Mouse (Mus musculus): ENCODE measurements at regions not wholly inside any gene's neighbourhood (a gene's known extent, or its start where the extent isn't known, plus 50 kb on each side); places are given as distances from the start of the nearest gene placed in this dataset.

DNA sequence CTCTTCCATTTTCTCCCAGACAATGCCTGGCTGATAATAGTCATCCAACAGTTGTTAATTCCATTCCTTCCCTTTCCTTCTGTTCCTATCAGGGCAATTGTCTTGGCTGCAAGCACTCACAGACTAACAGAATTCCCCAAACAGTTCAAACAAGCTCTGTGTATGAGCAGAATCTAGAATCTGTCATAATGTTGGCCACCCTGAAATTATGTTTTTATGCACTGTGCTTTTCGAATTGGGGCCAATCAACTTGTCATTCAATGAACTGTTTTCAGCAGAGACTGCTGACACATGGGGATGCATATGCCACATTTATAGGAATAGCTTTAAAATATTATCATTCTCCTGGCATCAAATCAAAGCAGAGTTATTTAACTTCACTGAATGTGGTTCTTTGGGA, 235.8 kb upstream of the Tmtc4 start:
- H3K4me1 ChIP-seq (ENCODE audit: control insufficient read depth in 2 of 2, insufficient read depth in 2 of 2, low read length in 2 of 2, poor library complexity in 1 of 2): no peaks in the 10 kb centered on the region
- in situ Hi-C loops (cut with MboI; ENCODE audit: low sequenced_read_pairs in 2 of 2, unreplicated experiment in 2 of 2): no loop called here
- DNase-seq (ENCODE audit: low read depth, low spot score): no peak
- no peaks in the 10 kb centered on the region for H3K9me3 ChIP-seq (ENCODE audit: control insufficient read depth, insufficient read depth, low read depth, low read length)
- no peak overlapping the region for H3K9ac ChIP-seq (ENCODE audit: insufficient read depth, low read depth, low read length, poor library complexity, severe bottlenecking)
- H3K27ac ChIP-seq (ENCODE audit: insufficient read depth, low read depth, low read length, poor library complexity, severe bottlenecking): no peak overlapping the region
- H3K36me3 ChIP-seq (ENCODE audit: control insufficient read depth, insufficient read depth, low read length, poor library complexity, severe bottlenecking): no peaks in the 10 kb centered on the region
- no peak overlapping the region for H3K4me3 ChIP-seq (ENCODE audit: insufficient read depth in 1 of 2, low read depth in 1 of 2, low read length in 2 of 2, poor library complexity in 1 of 2, severe bottlenecking in 1 of 2)
- TF ChIP-seq ZC3H11A (IDR thresholded peaks at IDR 0.05; ENCODE audit: borderline replicate concordance, low read depth, low read length): no peak
- TF ChIP-seq HCFC1 (IDR thresholded peaks at IDR 0.05; ENCODE audit: borderline replicate concordance, insufficient read depth, low read length): no peak

DNA sequence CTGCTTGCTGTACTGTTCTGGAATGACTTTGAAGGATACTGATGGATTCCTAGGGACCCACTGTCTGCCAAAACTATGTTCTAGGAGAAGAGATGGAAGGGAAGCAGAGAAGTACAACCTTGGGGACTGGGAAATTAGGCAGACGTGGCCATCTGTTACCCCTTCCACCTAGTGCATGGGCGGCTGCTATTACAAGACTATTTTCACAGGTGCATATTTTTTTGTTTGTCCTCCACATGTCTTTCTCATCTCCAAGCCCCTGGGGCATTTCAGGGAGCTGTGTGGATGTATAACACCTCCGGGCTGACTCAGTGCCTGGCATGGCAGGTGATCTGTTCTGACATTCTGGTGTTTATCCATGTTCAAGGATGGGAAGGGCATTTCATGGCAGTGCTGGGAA, 226.4 kb upstream of the Tmtc4 start:
- in situ Hi-C loops (cut with MboI; ENCODE audit: low sequenced_read_pairs in 2 of 2, unreplicated experiment in 2 of 2): no loop called here
- H3K36me3 ChIP-seq (ENCODE audit: control insufficient read depth, insufficient read depth, low read length, poor library complexity, severe bottlenecking): no peaks in the 10 kb centered on the region

DNA sequence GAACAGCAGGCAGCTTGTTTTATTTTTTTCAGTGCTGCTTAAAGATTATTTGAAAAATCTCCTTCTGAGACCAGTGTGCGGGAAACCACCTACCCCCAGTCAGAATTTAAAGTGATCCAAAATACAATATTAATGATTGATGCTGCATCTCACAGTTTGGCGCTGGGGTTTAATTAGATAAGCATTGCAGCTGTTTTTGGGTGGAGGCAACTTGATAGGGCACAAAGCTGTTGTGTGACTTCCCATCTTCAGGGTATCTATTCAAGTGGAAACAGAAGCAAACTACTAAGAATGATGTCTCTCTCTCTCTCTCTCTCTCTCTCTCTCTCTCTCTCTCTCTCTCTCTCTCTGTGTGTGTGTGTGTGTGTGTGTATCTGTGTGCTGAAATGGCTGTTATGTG, 219.0 kb upstream of the Tmtc4 start:
- no peak overlapping the region for H3K9ac ChIP-seq (ENCODE audit: insufficient read depth, low read depth, low read length, poor library complexity, severe bottlenecking)
- H3K9me3 ChIP-seq (ENCODE audit: control insufficient read depth, insufficient read depth, low read depth, low read length): no peaks in the 10 kb centered on the region
- TF ChIP-seq ZNF384 (IDR thresholded peaks at IDR 0.05; ENCODE audit: low read depth, low read length): no peak
- no peak for TF ChIP-seq MAFK (IDR thresholded peaks at IDR 0.05; ENCODE audit: insufficient read depth, low read depth, low read length)
- TF ChIP-seq CHD2 (IDR thresholded peaks at IDR 0.05; ENCODE audit: low read depth, low read length): no peak
- no peak for TF ChIP-seq HCFC1 (IDR thresholded peaks at IDR 0.05; ENCODE audit: borderline replicate concordance, insufficient read depth, low read length)
- TF ChIP-seq ZC3H11A (IDR thresholded peaks at IDR 0.05; ENCODE audit: borderline replicate concordance, low read depth, low read length): no peak
- in situ Hi-C loops (cut with MboI; ENCODE audit: low sequenced_read_pairs in 2 of 2, unreplicated experiment in 2 of 2): no loop called here
- H3K4me3 ChIP-seq (ENCODE audit: insufficient read depth in 1 of 2, low read depth in 1 of 2, low read length in 2 of 2, poor library complexity in 1 of 2, severe bottlenecking in 1 of 2): no peak overlapping the region
- no peak overlapping the region for H3K27ac ChIP-seq (ENCODE audit: insufficient read depth, low read depth, low read length, poor library complexity, severe bottlenecking)
- H3K4me1 ChIP-seq (ENCODE audit: control insufficient read depth in 2 of 2, insufficient read depth in 2 of 2, low read length in 2 of 2, poor library complexity in 1 of 2): no peaks in the 10 kb centered on the region
- no peak for DNase-seq (ENCODE audit: low read depth, low spot score)
- no peaks in the 10 kb centered on the region for H3K36me3 ChIP-seq (ENCODE audit: control insufficient read depth, insufficient read depth, low read length, poor library complexity, severe bottlenecking)

More for the DNA sequence above, 226.4 kb upstream of the Tmtc4 start:
- H3K27ac ChIP-seq (ENCODE audit: insufficient read depth, low read depth, low read length, poor library complexity, severe bottlenecking): no peak overlapping the region
- no peaks in the 10 kb centered on the region for H3K9me3 ChIP-seq (ENCODE audit: control insufficient read depth, insufficient read depth, low read depth, low read length)
- H3K9ac ChIP-seq (ENCODE audit: insufficient read depth, low read depth, low read length, poor library complexity, severe bottlenecking): no peak overlapping the region
- TF ChIP-seq ZNF384 (IDR thresholded peaks at IDR 0.05; ENCODE audit: low read depth, low read length) (no peak), ZC3H11A (IDR thresholded peaks at IDR 0.05; ENCODE audit: borderline replicate concordance, low read depth, low read length) (no peak)
- H3K4me1 ChIP-seq (ENCODE audit: control insufficient read depth in 2 of 2, insufficient read depth in 2 of 2, low read length in 2 of 2, poor library complexity in 1 of 2): no peaks in the 10 kb centered on the region
- DNase-seq (ENCODE audit: low read depth, low spot score): no peak
- H3K4me3 ChIP-seq (ENCODE audit: insufficient read depth in 1 of 2, low read depth in 1 of 2, low read length in 2 of 2, poor library complexity in 1 of 2, severe bottlenecking in 1 of 2): no peak overlapping the region

DNA sequence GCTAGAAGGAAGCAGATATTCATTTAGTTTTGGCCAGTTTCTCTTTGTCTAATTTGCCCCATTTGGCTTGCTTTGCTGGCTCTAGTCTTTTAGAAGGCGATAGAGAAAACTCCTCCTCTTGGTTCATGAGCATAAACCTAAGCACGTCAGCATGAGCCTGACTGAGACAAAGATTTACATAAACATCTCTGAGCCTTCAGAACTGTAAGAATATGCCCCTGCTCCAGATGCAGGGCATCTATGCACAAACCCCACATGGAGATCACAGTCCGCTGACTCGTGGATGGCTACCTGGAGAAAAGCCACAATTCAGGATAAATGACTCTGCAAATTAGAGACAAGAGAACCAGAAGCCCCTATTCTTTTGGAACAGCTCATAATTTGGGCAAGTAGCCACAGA, 218.5 kb upstream of the Tmtc4 start:
- TF ChIP-seq HCFC1 (IDR thresholded peaks at IDR 0.05; ENCODE audit: borderline replicate concordance, insufficient read depth, low read length) (no peak), CHD2 (IDR thresholded peaks at IDR 0.05; ENCODE audit: low read depth, low read length) (no peak), ZC3H11A (IDR thresholded peaks at IDR 0.05; ENCODE audit: borderline replicate concordance, low read depth, low read length) (no peak), MAFK (IDR thresholded peaks at IDR 0.05; ENCODE audit: insufficient read depth, low read depth, low read length) (no peak), ZNF384 (IDR thresholded peaks at IDR 0.05; ENCODE audit: low read depth, low read length) (no peak)
- no peak for DNase-seq (ENCODE audit: low read depth, low spot score)
- no peak overlapping the region for H3K4me3 ChIP-seq (ENCODE audit: insufficient read depth in 1 of 2, low read depth in 1 of 2, low read length in 2 of 2, poor library complexity in 1 of 2, severe bottlenecking in 1 of 2)
- no peaks in the 10 kb centered on the region for H3K36me3 ChIP-seq (ENCODE audit: control insufficient read depth, insufficient read depth, low read length, poor library complexity, severe bottlenecking)
- no peaks in the 10 kb centered on the region for H3K4me1 ChIP-seq (ENCODE audit: control insufficient read depth in 2 of 2, insufficient read depth in 2 of 2, low read length in 2 of 2, poor library complexity in 1 of 2)
- in situ Hi-C loops (cut with MboI; ENCODE audit: low sequenced_read_pairs in 2 of 2, unreplicated experiment in 2 of 2): no loop called here
- H3K9ac ChIP-seq (ENCODE audit: insufficient read depth, low read depth, low read length, poor library complexity, severe bottlenecking): no peak overlapping the region
- no peaks in the 10 kb centered on the region for H3K9me3 ChIP-seq (ENCODE audit: control insufficient read depth, insufficient read depth, low read depth, low read length)
- H3K27ac ChIP-seq (ENCODE audit: insufficient read depth, low read depth, low read length, poor library complexity, severe bottlenecking): no peak overlapping the region

DNA sequence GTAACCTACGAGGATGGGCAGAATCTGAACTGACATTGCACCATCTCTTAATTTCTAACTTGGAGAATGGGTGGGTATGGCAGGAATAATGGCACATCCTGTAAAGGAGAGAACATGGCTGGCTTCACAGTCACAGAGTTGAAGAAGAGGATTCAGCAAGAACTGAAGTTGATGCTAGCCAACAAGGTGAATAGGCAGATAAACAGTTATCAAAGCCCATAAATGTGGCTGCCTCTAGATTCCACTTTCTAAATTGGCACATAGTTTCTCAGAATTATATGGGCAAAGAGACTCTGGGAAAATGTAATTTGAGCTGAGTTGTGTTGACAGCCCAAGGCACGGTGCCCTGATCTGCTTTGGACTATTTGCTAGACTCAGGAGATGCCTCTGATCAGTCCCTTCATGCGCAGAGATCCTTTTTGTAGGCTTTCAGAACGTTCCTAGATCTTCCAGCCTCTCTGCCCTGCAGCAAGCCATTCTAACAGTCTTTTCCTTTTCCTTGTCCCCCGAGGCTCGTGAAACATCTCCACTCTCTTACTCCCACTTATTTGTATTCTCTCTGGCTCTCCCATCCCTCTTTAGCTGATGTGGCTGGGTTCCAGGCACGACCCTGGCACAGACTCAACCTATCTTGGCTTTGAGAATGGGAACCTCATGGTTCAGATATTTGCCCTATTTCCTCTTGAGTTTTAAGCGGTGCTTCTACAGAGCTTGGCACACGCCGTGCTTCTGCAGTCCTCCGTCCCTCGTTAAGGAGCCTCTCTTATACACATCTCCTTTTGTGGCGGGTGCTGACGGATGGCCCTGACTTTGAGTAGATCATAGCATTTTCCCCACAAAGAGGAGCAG, 217.8 kb upstream of the Tmtc4 start:
- DNase-seq (ENCODE audit: low read depth, low spot score): no peak
- no peaks in the 10 kb centered on the region for H3K4me1 ChIP-seq (ENCODE audit: control insufficient read depth in 2 of 2, insufficient read depth in 2 of 2, low read length in 2 of 2, poor library complexity in 1 of 2)
- no peak overlapping the region for H3K9ac ChIP-seq (ENCODE audit: insufficient read depth, low read depth, low read length, poor library complexity, severe bottlenecking)
- H3K27ac ChIP-seq (ENCODE audit: insufficient read depth, low read depth, low read length, poor library complexity, severe bottlenecking): no peak overlapping the region
- TF ChIP-seq ZC3H11A (IDR thresholded peaks at IDR 0.05; ENCODE audit: borderline replicate concordance, low read depth, low read length) (no peak), MAFK (IDR thresholded peaks at IDR 0.05; ENCODE audit: insufficient read depth, low read depth, low read length) (no peak), ZNF384 (IDR thresholded peaks at IDR 0.05; ENCODE audit: low read depth, low read length) (no peak), HCFC1 (IDR thresholded peaks at IDR 0.05; ENCODE audit: borderline replicate concordance, insufficient read depth, low read length) (no peak), CHD2 (IDR thresholded peaks at IDR 0.05; ENCODE audit: low read depth, low read length) (no peak)
- H3K4me3 ChIP-seq (ENCODE audit: insufficient read depth in 1 of 2, low read depth in 1 of 2, low read length in 2 of 2, poor library complexity in 1 of 2, severe bottlenecking in 1 of 2): no peak overlapping the region
- H3K36me3 ChIP-seq (ENCODE audit: control insufficient read depth, insufficient read depth, low read length, poor library complexity, severe bottlenecking): no peaks in the 10 kb centered on the region
- in situ Hi-C loops (cut with MboI; ENCODE audit: low sequenced_read_pairs in 2 of 2, unreplicated experiment in 2 of 2): no loop called here
- no peaks in the 10 kb centered on the region for H3K9me3 ChIP-seq (ENCODE audit: control insufficient read depth, insufficient read depth, low read depth, low read length)

Data from ES-E14 (cell line).